Mouse (Mus musculus) 416B (cell line): Measurements from ENCODE around the gene Sarm1.

Source experiments
- DNase-seq: peaks from one replicate; pipeline ENCODE4 v3.0.0; 2011; ENCODE audit warnings: low read depth

Gene Sarm1

DNA sequence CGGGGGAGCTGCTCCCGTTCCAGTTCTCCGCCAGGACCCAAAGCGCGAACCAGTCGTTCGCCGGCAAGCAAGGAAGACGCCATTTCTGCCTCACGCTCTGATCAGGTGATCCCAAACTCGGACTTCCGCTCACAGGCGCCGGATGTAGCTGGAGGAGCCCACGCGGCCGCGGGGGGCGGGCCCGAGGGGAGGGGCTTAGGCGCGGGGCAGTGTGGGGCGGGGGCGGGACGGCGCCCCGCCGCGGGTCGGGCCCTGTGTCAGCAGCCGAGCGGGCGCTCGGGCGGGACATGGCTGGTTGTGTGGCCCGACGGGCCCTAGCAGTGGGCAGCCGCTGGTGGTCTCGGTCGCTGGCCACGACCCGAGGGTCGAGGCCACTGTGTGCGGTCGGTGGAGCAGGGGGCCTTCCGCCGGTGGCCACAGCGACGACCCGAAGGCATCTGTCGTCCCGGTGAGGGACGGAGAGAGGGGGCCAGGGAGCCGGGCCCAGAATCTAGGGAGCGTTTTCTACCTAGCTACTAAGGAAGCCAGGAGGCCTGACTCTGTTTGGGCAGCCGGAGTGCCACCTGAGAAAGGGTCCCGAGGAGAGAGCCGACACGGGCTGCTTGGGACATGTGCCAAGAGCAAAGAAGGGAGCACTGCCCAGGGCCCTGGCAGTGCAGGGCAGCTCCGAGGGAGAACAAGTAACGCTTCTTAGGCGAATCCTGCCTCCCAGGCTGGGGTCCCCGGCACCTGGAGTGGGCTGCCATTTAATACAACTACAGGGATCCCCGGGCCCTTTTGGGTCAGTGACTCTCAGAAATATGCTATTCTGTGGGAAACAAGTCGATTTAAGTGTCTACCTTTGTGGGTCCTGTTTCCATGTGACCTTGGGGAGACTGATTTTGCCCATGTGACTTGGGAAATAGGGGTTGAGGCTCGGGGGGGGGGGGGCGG lies 14.7 kb upstream of the Sarm1 start, which contains the start of the genes Tmem199 and Poldip2:
Gene Tmem199, minus strand, starts transcription at position 148 of the 933 bp plus-strand sequence.
Gene Poldip2, plus strand, starts transcription at position 169 of the 933 bp plus-strand sequence.
- peak; percentile 93 for DNase-seq

DNA sequence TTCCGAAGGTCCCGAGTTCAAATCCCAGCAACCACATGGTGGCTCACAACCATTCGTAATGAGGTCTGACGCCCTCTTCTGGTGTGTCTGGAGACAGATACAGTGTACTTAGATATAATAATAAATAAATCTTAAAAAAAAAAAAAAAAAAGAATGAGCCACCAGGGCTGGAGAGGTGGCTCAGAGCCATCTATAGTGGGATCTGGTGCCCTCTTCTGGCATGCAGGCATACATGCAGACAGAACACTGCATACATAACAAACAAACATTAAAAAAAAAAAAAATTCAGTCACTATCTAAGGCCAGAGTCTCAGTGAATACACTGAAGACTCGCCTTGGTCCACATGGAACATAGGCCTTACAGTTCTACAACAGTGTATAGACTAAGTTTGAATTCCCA lies 11.6 kb upstream of the Sarm1 start:
- DNase-seq: peak; percentile 65

DNA sequence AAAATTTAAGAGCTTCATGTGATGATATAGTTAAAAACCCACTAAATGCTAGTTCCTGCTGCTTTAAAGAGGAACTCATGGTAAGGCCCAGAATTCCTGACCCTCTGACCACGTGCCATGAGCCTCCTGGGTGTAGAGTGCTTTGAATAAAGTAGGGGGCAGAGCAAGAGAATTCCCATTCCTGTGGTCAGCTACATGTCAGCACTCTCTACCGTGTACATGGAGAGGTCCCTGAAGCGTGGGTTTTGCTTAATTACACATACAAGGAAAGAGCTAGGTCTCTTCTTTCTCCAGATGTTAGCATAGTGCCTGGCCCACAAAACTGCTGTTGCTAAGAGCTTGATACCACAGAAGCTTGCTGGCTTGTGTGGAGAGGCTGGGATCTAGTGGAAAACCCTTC lies 7.9 kb upstream of the Sarm1 start:
- DNase-seq: no peak

DNA sequence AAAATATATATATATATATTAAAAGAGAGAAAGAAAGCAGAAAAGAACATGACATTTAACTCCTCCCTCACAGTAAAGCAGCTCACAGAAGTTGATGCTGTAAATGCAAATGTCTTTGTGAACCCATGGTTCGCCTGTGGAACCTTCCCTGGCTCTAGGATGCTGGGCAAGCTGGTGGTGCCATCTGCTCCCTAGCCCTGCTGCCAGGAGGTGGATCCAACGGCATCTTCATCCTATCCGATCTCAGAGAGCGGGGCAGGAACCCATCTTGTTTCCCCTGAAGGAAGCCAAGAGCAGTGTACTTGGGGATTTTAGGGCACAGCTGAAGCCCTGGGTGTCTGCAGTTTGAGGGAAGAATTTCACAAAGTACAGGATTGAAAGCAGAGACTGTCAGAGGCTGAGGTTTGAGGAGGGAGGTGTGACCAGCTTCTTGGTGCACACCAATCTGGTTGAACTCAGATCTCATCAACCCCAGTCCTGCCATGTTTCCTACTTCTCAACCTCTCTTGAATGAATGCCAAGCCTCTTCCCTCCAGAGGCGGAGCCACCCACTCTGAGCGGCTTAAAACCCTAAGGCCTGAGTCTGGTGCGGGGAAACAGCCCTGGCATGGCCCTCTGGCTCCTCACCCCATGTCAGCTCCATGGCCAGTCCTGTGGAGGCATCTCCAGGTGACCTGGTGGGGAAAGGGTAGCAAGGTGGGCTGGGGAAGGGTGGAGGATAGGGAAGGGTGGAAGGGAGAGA lies 5.5 kb upstream of the Sarm1 start, which contains the start of gene Sebox:
Gene Sebox, plus strand, starts transcription at position 539 of the 742 bp plus-strand sequence.
- peak; percentile 55 for DNase-seq

DNA sequence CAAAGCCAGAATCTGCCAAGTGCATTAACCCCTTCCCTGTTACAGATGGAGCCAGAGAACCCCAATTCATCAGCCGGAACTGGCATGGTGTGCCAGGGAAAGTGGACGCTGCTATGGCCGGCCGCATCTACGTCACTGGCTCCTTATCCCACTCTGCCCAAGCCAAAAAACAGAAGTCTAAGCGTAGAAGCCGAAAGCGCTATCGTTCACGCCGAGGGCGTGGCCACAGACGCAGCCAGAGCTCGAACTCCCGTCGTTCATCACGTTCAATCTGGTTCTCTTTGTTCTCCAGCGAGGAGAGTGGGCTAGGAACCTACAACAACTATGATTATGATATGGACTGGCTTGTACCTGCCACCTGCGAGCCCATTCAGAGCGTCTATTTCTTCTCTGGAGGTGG lies 4.0 kb upstream of the Sarm1 start:
- no peak for DNase-seq

DNA sequence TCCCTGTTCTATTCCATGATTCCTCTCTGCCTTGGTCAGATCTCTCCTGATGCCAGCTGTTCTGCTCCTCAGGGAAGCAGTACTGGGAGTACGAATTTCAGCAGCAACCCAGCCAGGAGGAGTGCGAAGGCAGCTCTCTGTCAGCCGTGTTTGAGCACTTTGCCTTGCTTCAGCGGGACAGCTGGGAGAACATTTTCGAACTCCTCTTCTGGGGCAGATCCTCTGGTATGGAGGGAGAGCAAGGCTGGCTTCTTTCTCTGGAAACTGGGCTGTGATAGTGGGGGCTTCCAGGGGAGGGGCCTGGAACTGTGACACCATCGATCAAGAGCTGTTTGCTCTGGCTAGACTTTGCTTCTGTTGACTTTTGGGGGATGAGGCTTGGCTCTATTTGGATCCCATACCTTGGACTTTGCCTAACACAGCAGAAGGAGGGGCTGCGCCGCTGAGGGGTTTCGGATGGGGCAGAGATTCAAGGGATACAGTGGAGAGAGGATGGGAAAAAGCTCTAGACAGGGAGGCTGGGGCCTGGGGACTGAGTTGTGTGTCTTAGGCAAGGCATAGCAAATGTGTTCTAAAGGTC lies 3.2 kb upstream of the Sarm1 start:
- no peak for DNase-seq

DNA sequence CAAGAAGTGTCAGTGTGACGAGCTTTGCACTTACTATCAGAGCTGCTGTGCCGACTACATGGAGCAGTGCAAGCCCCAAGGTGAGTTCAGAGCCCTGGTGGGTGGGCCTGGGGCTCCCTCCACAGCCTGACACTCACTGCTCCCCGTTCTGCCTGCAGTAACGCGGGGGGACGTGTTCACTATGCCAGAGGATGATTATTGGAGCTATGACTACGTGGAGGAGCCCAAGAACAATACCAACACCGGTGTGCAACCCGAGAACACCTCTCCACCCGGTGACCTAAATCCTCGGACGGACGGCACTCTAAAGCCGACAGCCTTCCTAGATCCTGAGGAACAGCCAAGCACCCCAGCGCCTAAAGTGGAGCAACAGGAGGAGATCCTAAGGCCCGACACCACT lies 2.0 kb upstream of the Sarm1 start:
- DNase-seq: no peak

DNA sequence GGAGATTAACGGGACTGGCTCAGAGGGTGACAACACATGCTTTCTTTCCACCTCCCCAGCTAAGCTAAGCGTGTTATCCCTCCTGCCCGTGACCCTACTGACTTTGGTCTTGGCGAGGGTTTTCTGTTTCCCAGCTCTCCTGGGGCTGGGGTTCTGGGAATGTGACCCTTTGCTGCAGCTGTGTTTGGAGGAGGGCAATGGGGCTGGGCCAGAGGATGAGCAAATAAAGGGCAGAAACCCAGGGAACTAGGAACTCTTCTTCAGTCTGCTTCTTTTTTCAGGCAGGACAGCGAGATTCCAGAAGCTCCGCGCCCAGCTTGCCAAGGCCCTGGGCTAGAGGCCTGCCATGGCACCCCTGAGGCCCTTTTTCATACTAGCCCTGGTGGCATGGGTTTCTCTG lies 1.4 kb upstream of the Sarm1 start, which contains the start of gene Vtn:
Gene Vtn, plus strand, starts transcription at position 88 of the 400 bp plus-strand sequence.
- DNase-seq: no peak

DNA sequence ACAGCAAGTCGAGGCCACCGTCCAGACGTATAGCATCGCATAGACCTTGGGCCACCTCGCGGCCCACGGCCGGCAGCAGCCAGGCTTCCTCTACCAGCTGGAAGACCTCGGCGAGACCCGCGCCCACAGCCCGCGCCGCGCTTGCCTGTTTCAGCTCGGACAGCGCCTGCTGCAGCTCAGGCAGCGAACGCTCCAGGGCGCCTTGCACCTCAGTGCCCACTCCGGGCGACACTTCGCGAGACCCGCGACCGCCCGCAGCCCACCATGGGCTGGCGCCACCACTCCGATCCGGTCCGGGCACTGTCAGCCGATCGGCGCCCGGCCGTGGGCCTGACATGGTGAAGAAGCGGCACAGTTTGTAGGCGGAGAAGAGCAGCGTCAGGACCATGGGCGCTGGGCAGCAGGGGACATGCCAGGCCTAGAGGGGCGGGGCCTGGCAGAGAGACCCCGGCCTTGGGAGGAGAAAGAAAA lies 448 bp downstream of the Sarm1 start:
- DNase-seq: no peak

DNA sequence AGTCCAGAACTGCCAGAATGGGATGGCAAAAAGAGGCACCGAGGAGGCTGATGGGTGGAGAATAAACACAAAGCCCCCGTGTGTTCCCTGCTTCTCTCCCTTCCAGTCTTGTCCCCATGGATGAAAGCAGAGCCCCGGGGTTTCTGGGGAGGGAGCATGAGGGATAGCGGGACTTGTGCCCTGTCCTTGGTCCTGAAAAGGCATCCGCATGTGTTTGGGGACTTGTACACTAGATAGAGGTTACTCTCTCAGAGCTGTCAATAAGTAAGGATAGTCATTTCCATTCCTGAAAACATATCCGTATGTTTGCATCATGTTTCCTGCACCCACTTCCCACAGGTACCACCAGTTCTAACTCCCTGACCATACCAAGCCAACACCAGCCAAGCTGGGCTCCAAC lies 1.6 kb downstream of the Sarm1 start:
- peak; percentile 46 for DNase-seq

DNA sequence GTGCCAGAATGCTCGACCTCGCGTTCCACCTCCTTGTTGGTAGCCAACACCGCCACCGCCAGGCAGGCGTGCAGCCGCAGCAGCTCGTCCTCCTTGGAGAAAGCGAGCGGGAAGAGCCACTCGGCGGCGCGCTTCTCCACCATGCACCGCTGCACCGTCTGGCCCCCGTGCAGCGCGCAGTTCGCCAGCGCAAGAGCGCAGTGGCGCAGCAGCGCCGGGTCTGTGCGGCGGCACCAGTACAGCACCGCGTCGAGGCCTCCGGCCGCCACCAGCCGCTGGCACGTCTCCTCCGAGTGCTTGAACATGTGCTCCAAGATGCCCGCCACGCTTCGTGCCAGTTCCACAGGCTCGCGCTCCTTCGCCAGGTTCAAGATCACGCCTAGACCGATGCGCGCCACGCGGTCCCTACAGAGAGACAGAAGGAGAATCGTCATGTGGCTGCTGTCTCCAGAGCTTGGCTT lies 6.7 kb downstream of the Sarm1 start:
- DNase-seq: no peak

DNA sequence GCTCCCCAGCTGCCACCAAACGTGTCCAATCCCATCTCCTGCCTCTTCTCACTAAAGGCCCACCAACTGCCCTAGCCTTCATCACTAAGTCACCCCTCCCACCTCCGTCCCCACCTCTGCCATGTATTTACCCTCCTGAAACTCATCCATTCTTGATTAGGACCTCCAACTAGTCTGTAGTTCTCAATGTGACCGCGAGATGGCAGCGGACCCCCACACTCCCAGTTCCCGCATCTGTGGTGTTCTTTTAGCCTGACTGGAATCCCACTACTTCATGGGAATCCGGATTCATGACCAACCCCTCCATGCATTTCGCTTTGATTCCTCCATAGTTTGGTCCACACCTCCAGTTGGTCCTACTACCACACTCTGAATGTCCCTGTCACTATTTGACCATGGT lies 9.4 kb downstream of the Sarm1 start:
- DNase-seq: peak; percentile 57

DNA sequence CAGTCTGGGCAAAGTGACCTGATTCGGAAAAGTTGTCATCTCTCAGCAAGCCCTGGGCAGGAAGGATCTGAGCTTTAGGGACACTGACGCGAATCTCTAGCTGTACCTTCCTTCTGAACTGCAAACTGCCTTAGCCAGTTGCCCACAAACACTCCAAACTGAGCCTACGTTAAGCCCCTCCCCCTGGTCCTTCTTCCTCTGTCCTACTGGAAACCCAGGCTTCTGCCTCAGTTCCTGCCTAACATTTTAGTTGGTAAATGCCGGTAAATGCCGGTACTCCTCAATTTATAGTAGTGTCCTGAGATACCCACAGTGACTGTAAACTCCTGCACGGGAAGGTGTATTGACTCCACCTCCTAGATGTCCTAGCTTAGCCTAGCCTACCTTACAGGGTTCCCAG lies 13.9 kb downstream of the Sarm1 start:
- DNase-seq: no peak

DNA sequence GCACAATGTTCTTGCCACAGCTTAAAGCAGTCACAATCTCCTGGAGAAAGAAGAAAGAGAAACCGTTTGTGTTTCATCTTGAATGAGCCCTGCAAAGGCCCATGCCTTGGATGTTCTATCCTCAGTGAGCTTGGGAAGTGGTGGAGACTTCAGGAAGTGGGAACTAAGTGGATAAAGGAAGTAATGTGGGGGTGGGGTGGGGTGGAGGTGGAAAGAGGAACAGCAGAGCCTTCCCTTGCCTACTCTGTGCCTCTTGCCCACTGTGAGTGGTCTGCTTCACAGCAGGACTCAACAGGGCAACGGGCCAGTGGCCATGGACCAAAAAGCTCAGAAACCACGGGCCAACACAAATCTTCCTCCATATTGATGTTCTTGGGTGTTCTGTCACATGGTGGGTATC lies 22.3 kb downstream of the Sarm1 start:
- DNase-seq: no peak

DNA sequence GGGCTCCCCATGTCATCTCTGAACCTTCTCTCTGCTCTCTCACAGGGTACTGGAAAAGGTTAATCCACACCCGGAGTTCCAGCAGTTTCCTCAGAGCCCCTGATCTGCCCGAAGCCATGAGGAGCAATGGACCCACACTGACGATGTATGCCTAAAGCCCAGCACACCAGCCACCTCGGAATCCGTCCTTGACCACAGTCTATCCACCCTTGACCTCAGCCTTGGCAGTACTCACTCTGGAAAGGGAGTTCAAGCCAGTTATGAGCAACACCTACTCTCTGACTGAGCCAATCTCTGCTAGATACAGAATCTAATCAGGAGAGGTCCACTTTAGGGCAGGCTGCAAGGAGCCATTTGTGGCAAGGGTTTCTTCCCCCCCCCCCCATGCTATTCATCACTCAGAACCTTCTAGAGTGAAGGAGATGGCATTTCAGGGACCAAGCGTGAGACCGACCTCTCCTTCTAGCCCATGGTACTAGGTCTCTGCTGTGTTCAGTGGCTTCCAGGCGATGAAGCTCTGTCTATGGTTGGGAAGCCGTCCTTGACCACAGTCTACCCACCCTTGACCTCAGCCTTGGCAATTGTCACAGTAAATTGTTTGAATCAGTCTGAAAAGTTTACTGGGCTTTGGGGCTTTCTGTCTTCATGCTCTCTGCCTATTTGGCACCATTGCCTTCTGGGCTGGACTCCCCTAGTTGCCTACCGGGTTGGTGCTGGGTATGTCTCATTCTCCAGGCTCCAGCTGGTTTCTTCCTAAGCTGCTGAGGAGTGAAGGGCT lies 26.0 kb downstream of the Sarm1 start:
- no peak for DNase-seq

DNA sequence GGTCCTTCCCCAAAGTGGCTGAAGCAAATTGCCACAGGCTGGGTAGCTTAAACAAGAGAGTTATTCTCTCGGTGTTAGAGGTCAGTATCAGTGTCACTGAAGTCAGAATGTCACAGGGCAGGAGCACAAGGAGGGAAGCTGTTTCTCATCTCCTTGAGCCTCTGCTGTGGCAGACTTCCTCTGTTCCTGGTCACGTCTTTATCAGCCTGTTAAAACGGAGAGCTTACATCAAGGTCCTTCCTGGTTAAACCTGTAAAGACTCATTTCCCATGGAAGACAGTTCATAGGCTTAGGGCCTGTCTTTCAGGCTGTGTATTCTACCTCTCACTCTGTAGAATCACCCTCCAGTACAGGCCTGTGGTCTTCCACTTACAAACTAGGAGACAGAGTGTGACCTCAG lies 29.6 kb downstream of the Sarm1 start:
- no peak for DNase-seq

DNA sequence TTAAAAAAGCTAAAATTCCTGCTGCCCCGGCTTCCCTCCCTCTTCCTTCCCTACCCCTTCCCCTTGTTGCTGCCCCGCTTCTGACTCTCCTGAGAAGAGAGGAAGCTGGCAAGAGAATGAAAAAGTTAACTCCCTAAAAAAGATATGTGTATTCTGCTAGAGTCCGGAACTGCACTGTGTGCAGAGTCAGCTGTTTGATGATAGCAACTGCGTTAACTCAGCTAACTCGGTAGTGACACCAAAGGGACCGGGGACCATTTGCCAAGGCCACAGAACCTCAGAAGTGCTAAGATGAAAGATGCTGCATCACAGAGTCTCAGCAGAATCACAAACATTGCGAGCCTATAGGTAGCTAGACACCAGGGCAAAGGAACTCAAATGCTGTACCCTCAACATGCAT lies 30.0 kb downstream of the Sarm1 start:
- DNase-seq: no peak

DNA sequence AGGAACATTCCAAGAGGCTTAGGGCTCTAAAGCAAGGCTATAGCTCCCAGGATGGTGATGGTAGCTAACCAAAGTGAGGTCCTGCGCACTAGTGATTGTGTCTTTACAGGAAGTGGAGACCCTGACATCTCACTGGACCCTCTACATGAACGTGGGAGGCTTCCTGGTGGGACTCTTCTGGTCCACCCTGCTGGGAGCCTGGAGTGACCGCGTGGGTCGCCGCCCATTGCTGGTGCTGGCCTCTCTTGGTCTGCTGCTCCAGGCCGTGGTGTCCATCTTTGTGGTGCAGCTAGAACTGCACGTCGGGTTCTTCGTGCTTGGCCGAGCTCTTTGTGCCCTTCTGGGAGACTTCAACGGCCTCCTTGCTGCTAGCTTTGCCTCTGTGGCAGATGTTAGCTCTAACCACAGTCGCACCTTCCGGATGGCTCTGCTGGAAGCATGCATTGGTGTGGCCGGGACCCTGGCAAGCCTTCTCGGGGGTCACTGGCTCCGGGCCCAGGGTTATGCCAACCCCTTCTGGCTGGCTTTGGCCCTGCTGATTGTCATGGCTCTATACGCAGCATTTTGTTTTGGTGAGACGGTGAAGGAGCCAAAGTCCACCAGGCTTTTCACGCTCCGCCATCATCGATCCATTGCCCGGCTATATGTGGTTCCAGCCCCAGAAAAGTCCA lies 31.2 kb downstream of the Sarm1 start:
- DNase-seq: no peak

DNA sequence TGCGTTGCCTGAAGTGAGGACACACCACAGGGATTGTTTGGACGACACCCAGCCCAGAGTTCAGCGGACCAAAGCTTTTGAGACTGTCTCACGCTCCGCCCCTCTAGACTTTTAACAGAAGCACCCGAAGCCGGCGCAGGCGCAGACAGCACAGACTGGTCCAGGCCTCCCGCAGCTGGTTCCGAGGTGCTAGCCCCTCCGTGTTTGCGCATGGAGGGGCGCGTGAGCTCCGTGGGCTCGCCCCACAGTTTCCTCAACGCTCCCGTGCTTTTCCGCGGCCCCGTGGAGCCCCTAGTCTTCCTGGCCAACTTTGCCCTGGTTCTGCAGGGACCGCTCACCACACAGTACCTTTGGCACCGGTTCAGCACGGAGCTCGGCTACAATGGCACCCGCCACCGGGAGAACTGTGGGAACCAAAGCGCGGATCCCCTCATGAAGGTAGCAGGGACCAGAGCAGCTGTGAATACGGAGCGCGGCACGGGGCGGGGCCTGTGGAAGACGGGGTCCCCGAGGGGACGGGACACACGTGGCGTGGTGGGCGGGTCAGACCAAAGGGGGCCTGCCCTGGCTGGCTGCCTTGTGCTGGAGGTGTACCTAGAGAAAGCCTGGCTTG lies 31.9 kb downstream of the Sarm1 start, which contains the start of gene Slc46a1:
Gene Slc46a1, plus strand, starts transcription at position 130 of the 613 bp plus-strand sequence.
- peak; percentile 64 for DNase-seq

DNA sequence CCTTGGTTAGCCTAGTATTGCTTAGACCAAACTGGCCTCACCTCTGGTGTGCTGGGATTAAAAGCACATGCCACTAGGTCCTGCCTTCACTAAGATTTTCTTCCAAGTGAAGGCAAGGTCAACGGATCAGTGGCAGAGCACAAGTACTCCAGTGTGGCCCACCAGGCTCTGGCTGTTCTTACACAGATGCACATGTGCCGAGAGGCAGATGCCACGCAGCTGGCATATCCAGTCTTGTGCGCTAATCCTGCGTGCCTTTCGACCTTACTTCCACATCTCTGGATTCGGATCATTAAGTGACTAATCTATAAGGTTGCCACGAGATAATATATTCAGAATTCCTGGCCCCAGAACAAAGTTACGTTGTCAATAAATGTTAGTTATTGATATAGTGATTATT lies 32.4 kb downstream of the Sarm1 start:
- DNase-seq: no peak
